Mouse (Mus musculus) neural tube, embryonic 10.5 days (tissue): ENCODE results near the gene Ctu1.
"Not testable (repeated sequence)": the region's sequence is repeated elsewhere in the genome, so short reads cannot be mapped to it uniquely, and the experiment has no call there.

Experiments used
- DNase-seq: peaks from one replicate; pipeline ENCODE4 v3.0.0-alpha.2; 2017; ENCODE audit warnings: low spot score; ENCODE audit errors: extremely low spot score

The Ctu1 gene

GRCm38 (mm10) chr7:43671809-43672580 is at the start of gene Ctu1:
Gene Ctu1 (plus strand): TSS chr7:43672016.
- peak; percentile 73 for DNase-seq

DNA sequence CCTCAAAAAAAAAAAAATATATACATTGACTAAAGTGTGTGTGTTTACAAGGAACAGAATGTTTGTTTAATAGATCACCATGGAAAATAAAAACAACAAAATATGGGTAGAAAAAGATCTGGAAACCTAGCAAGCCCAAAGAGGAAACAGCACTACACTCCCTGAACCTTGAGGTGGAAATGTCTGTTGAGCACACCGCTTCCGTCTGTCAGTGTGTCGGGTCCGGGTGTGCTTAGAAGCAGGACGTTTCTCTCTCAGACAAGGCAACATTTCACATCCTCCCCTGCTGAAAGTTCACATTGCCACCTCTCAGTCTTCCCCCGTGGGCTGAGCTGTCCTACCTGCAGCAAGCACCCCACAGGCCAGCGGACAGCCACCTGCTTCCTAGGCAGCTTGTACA is 48.9 kb upstream of the Ctu1 start:
- DNase-seq = no peak

- DNase-seq = peak; percentile 32
These were observed 48.0 kb upstream of the Ctu1 start for GRCm38 (mm10) chr7:43623819-43624218.

GRCm38 (mm10) chr7:43625065-43625464 is 46.8 kb upstream of the Ctu1 start:
- DNase-seq = no peak

- DNase-seq = no peak
These were observed 45.9 kb upstream of the Ctu1 start for GRCm38 (mm10) chr7:43625794-43626422.

DNA sequence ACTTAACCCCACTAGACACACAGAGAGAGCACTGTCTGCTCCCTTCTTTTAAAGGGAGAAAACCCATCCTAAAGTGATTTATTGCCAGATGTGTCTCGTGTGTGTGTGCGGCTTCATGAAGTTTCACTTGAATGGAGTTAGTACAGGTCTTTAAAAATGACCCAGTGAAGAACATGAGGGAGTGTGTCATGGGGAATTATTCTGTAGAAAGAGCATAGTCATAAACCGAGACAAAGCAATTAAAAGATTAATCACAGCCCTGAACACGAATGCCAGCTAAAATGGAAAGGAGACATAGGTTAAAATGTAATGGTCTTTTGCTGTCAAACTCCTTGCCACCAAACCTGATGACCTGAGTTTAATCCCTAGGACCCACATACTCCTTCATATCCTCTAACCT is 37.9 kb upstream of the Ctu1 start:
- DNase-seq = no peak

GRCm38 (mm10) chr7:43634500-43634899 is 37.3 kb upstream of the Ctu1 start, which contains the start of gene Ceacam18:
Gene Ceacam18 (plus strand): TSS chr7:43634707.
- DNase-seq = no peak

- no peak for DNase-seq
These were observed 35.6 kb upstream of the Ctu1 start for GRCm38 (mm10) chr7:43636194-43636593.

GRCm38 (mm10) chr7:43637118-43637517 is 34.7 kb upstream of the Ctu1 start:
- DNase-seq = no peak

DNA sequence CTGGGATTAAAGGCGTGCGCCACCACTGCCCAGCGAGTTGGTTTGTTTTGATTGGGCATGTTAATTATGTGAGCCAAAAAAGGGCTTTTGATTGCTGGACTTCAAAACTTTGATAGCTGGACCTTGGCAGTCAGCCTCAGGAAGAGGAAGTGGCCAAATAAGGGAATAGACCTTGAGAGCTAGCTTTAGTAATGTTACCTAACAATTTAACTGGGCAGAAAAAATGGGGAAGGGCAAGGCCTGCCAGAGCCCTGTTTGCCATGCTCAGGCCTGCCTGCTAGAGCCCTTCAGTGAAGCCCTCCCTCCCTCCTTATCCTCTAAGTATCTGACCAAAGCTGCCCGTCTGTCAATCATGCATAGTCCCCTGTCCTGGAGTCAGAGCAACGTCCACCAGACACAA is 29.2 kb upstream of the Ctu1 start:
- DNase-seq = no peak

DNA sequence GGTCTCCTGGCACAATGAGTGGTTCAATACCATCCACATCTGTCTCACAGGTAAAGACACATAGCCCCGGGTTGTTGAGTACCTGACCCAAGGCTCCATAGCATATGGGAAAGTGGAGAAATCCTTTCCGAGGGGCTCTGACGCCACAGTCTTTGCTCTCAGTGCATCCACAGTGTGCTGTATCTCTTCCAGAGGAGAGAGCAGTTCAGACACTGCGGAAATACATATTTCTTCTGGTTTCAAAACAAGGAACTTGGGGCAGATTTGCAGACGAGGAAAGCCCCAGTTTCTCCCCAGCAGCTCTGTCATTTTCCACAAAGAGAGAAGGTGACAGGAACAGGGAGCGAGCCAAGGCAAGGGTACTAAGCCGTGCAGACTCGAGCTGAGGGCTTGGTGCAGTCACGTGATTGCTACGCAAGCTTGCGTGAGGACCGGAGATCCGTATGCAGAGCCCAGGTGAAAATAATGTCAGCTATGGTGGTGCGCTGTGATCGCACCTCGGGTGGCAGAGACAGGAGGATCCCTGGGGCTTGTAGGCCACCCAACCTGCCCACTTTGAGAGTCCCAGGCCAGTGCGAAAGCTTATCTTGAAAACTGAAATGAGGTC is 28.7 kb upstream of the Ctu1 start:
- DNase-seq = no peak

DNA sequence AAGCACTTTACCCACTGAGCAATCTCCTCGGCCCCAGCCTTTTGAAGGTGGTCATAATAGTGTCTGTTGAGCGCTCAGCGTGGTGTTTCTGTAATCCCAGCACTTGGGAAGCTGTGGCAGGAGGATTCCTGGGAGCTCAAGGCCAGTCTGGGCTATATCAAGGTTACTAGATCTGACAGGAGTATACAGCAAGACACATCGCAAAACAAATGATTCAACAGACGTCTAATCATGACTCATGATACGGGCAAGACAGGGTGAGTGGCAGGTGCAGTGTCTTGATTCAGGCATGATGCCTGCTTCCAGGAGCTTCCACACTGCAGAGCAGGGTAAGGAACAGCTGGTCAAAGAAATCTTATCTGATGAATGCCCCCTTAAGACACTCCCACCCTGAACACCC is 19.1 kb upstream of the Ctu1 start:
- DNase-seq = no peak

DNA sequence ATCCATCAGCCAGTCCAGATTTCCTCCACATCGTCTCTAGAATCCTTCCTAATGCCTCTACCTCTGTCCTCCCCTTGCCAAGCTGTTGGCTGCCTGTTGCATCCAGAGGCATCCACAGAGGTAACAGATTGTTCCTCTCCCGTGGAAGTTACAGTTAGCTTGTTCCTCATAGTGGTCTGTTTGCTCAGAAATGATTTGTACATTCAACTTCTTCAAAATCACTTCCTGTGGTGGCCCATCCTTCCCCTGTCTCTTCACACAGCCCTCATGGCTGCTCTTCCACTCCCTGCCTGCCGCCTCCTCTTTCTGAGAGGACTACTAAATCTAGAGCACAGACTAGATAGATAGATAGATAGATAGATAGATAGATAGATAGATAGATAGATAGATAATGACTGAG is 17.3 kb upstream of the Ctu1 start:
- no peak for DNase-seq

GRCm38 (mm10) chr7:43656232-43656631 is 15.6 kb upstream of the Ctu1 start:
- no peak for DNase-seq

GRCm38 (mm10) chr7:43660002-43660401 is 11.8 kb upstream of the Ctu1 start, which contains the start of gene Siglece:
Gene Siglece (minus strand): TSS chr7:43660161.
- no peak for DNase-seq

- DNase-seq = no peak
These were observed 9.0 kb upstream of the Ctu1 start for GRCm38 (mm10) chr7:43662804-43663203.

DNA sequence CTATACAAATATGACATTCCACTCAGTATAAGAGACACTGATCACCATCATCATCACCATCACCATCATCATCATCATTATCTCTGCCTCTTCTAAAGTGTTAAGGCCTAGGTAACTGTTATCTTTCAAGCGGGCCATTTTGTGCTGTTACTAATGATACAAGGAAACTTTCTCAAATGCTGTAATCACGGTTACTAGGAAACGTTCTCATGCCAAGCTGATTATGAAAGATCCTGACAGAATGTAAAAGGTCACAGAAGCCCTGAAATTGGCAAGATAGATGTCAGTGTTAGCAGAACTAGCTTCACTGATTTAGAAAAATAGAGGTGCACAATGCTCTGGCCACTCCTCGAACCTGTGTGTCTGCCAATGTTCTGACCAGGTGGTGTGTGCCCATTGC is 4.6 kb upstream of the Ctu1 start:
- DNase-seq = not testable (repeated sequence)

GRCm38 (mm10) chr7:43668582-43668981 is 3.2 kb upstream of the Ctu1 start:
- DNase-seq = peak; percentile 23

GRCm38 (mm10) chr7:43671064-43671808 is 580 bp upstream of the Ctu1 start:
- no peak for DNase-seq

DNA sequence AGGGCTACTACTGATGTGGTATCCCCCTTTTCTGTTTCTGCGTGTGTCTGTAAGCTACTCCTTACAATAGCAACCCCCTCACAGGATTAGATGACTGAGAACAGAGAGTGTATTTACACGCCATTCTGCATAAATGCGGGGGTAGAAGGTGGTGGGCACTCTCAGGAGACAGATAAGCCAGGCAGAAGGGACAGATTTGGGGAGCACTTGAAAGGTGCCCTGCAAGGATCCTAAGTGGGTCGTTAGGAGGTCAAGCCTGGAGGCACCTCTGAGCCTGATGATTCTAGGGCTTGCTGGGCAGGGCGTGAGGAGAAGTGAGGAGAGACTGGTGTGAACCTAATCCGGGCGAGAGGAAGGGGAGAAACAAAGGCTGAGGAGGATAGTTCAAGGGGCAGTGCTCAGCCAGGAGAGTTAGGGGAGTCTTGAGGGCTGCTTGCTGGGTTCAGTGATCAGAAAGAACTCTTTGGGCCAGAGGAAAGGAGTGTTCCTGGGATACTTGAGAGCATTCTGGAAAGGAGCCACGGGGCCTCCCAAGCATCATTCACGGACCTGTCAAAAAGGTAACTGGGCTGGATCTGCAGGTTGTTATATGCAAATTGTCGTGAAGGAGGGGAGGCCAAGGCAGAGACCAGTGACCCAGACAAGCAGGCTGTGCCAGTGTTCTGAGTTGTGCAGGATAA is 905 bp downstream of the Ctu1 start:
- DNase-seq = peak; percentile 43

GRCm38 (mm10) chr7:43675091-43675490 is 3.3 kb downstream of the Ctu1 start:
- no peak for DNase-seq
